Mouse (Mus musculus) megakaryocyte, embryonic 14.5 days (primary cell): ENCODE measurements at regions not wholly inside any gene's neighbourhood (a gene's known extent, or its start where the extent isn't known, plus 50 kb on each side); places are given as distances from the start of the nearest gene placed in this dataset.
"Not testable (repeated sequence)": the region's sequence is repeated elsewhere in the genome, so short reads cannot be mapped to it uniquely, and the experiment has no call there.

ENCODE experiments used
- FLI1 ChIP-seq: IDR thresholded peaks from 2 replicates; pipeline ENCODE4 v1.6.1; 2012; ENCODE audit warnings: low read length, inconsistent platforms, mixed read lengths
- GATA1 ChIP-seq: IDR thresholded peaks from 3 replicates; pipeline ENCODE4 v1.6.1; 2012; ENCODE audit warnings: mixed read lengths, low read length, inconsistent platforms, borderline replicate concordance

- TF ChIP-seq GATA1, FLI1: not testable (repeated sequence)
Observed at GRCm38 (mm10) chr14:53961426-53961825, 292.5 kb downstream of the Dad1 start.
